8 mouse cellular contexts compared by ENCODE assay signal in genomic region chr19:36918441-36919301, GRCm38 (mm10). TPM values are rescaled to one million over a fixed set of nuclear protein-coding genes. Genes with fewer than 3 reads are reported as not detected.
DNase-seq lines count a peak whose midpoint lies in the region; ATAC-seq lines count a peak whose summit lies in the region.

No protein-coding gene starts in this region.

- no peaks in the 10 kb centered on the region for H3K4me1 ChIP-seq in hindbrain, embryonic 11.5 days (replicated peaks; ENCODE audit: control insufficient read depth, insufficient read depth, low read length)

- H3K4me2 ChIP-seq in hindbrain, embryonic 11.5 days (replicated peaks; ENCODE audit: low read depth, low read length) = peak overlapping the region; percentile 63

- ATAC-seq in hindbrain, embryonic 11.5 days (ENCODE audit: low FRiP score) = peak; percentile 90

- no peaks in the 10 kb centered on the region for H3K36me3 ChIP-seq in hindbrain, embryonic 11.5 days (ENCODE audit: control insufficient read depth, insufficient read depth, low read length)

- H3K9ac ChIP-seq in hindbrain, embryonic 11.5 days (ENCODE audit: low read depth, low read length) = peak overlapping the region; percentile 94

- H3K9me3 ChIP-seq in hindbrain, embryonic 11.5 days (ENCODE audit: control insufficient read depth, low read length) = no peaks in the 10 kb centered on the region

- 0% methylated on average over 70 of the region's 85 CpGs for WGBS in hindbrain, embryonic 11.5 days

- H3K27ac ChIP-seq in hindbrain, embryonic 11.5 days (ENCODE audit: low read depth, low read length) = peak overlapping the region; percentile 91

- no peaks in the 10 kb centered on the region for H3K27me3 ChIP-seq in hindbrain, embryonic 11.5 days (ENCODE audit: control insufficient read depth, insufficient read depth, low read length)

- peak; percentile 34 for DNase-seq in MEL-GATA-1-ER (ENCODE audit: extremely low read depth, low read depth)
- peak; percentile 80 for DNase-seq in cerebellum, adult 9-10 months
- peak; percentile 74 to 82 for DNase-seq in frontal cortex, adult 2 months (ENCODE audit: extremely low spot score in 1 of 2, low spot score in 1 of 2)
- peak; percentile 85 for DNase-seq in hindbrain, embryonic 11.5 days (ENCODE audit: low spot score)
- DNase-seq in layer of hippocampus, postnatal 36 days = peak; percentile 85 to 86
- DNase-seq in lung, postnatal 36 days = peak; percentile 80
- peak; percentile 93 for DNase-seq in retina, postnatal 1 day
- peak; percentile 79 for DNase-seq in thymus, postnatal 4 days

- H3K4me3 ChIP-seq in hindbrain, embryonic 11.5 days (ENCODE audit: low read depth, low read length) = peak overlapping the region; percentile 88

RNA-seq across cellular contexts. Expression of gene Fgfbp3, which starts 0.7 kb away (rescaled TPM):
- 10.5 and 11.9 TPM in 2 replicates for polyA plus RNA-seq in frontal cortex, adult 2 months (2012; rRNA removed)
- 28.3 and 33.0 TPM in 2 replicates for polyA plus RNA-seq in hindbrain, embryonic 11.5 days (2014; fragmentation: Nextera tagmentation; extraction: Ambion mirVana)
- 1 to 10 TPM; 6.4 to 7.5 TPM for total RNA-seq in layer of hippocampus, postnatal 36 days (2021)

RNA-seq across cellular contexts. Expression of gene Btaf1, which starts 7.2 kb away (rescaled TPM):
- 14.4 TPM in 2 replicates for polyA plus RNA-seq in frontal cortex, adult 2 months (2012; rRNA removed)
- 19.0 and 20.2 TPM in 2 replicates for polyA plus RNA-seq in hindbrain, embryonic 11.5 days (2014; fragmentation: Nextera tagmentation; extraction: Ambion mirVana)
- 10 to 100 TPM; 27.4 to 28.6 TPM for total RNA-seq in layer of hippocampus, postnatal 36 days (2021)

Comparison
In these comparisons a context has a peak if more than half of its experiments do, and no peak if none do; other contexts are left out.
1. Peak in every context shown above with its lines: DNase-seq, ATAC-seq, H3K4me3 ChIP-seq and H3K27ac ChIP-seq.
2. DNase-seq: peak in every context shown above with its lines; median percentile 93 in retina, postnatal 1 day; 86 in layer of hippocampus, postnatal 36 days; 85 in hindbrain, embryonic 11.5 days; 80 in cerebellum, adult 9-10 months; 80 in lung, postnatal 36 days; 79 in thymus, postnatal 4 days; 78 in frontal cortex, adult 2 months; 34 in MEL-GATA-1-ER.